Mouse (Mus musculus) bone marrow, adult 2 months (tissue): ENCODE data around the gene Helq. TPM values are rescaled to one million over a fixed set of nuclear protein-coding genes. Genes with fewer than 3 reads are reported as not detected.

Source experiments
- H3K27ac ChIP-seq: fragments of 200-500 bp; 2 replicates; pipeline ENCODE4 v1.5.1; 2012; ENCODE audit warnings: low read depth, mild to moderate bottlenecking, control low read depth, inconsistent platforms, low read length; ENCODE audit not compliant: control insufficient read depth, poor library complexity, insufficient read depth
- H3K4me1 ChIP-seq: fragments of 200-500 bp; 2 replicates; pipeline ENCODE4 v1.6.1; 2011; ENCODE audit warnings: low read length; ENCODE audit not compliant: control insufficient read depth, insufficient read depth
- H3K4me3 ChIP-seq: fragments of 200-500 bp; replicated peaks from 2 replicates; pipeline ENCODE3; 2011; ENCODE audit warnings: mild to moderate bottlenecking, low read depth, low read length, control low read depth; ENCODE audit not compliant: control insufficient read depth
- CTCF ChIP-seq: fragments of 200-500 bp; IDR thresholded peaks from 2 replicates; pipeline ENCODE4 v1.5.1; 2011; ENCODE audit warnings: low read length, control low read depth; ENCODE audit not compliant: control insufficient read depth, insufficient read depth
- POLR2A ChIP-seq: fragments of 200-500 bp; IDR thresholded peaks from 2 replicates; pipeline ENCODE4 v1.6.1; 2011; ENCODE audit warnings: low read depth, mild to moderate bottlenecking, control low read depth, low read length, borderline replicate concordance; ENCODE audit not compliant: control insufficient read depth
- WGBS: fragments of 180-500 bp; shearing (Covaris S2); methylation state at CpG from one replicate; pipeline ENCODE4 v1.1.7; 2018; 5-methylcytosine and 5-hydroxymethylcytosine counted together
- polyA plus RNA-seq: library from polyadenylated mRNA; stranded (reverse); fragments of >200 nt; gene quantifications from 2 replicates; pipeline ENCODE4 v1.2.4, GENCODE M21; 2011; ENCODE audit warnings: low replicate concordance; ENCODE audit not compliant: missing spikeins, insufficient read depth, insufficient read length

Gene Helq
- polyA plus RNA-seq, 1 experiment = 50.7 TPM

- no peak for TF ChIP-seq CTCF
- WGBS = 36% methylated on average over 16 of the region's 16 CpGs
- H3K4me3 ChIP-seq = peak overlapping the region; percentile 79
- peak overlapping the region; percentile 80; the same call in 1 of the 2 replicates for H3K27ac ChIP-seq
- no peaks in the 10 kb centered on the region for H3K4me1 ChIP-seq
Observed at GRCm38 (mm10) chr5:100819568-100820480, 21.4 kb upstream of the Helq start.

GRCm38 (mm10) chr5:100818341-100818740 lies 19.9 kb upstream of the Helq start:
- H3K4me3 ChIP-seq = no peak overlapping the region
- 85% methylated on average over 4 of the region's 4 CpGs for WGBS

GRCm38 (mm10) chr5:100794084-100794483 lies 4.3 kb downstream of the Helq start:
- Histone ChIP-seq H3K4me3 (no peak overlapping the region), H3K27ac (no peak overlapping the region), H3K4me1 (no peaks in the 10 kb centered on the region)
- TF ChIP-seq CTCF = no peak
- TF ChIP-seq POLR2A = no peak
- 81% methylated on average over 5 of the region's 5 CpGs for WGBS

More at GRCm38 (mm10) chr5:100818341-100818740, 19.9 kb upstream of the Helq start:
- H3K27ac ChIP-seq = no peak overlapping the region
- H3K4me1 ChIP-seq = no peaks in the 10 kb centered on the region
- no peak for TF ChIP-seq CTCF
- no peak for TF ChIP-seq POLR2A

- Histone ChIP-seq H3K27ac (no peak overlapping the region), H3K4me1 (no peaks in the 10 kb centered on the region), H3K4me3 (no peak overlapping the region)
- WGBS = 91% methylated on average over 7 of the region's 7 CpGs
- TF ChIP-seq CTCF = no peak
- TF ChIP-seq POLR2A = no peak
Observed at GRCm38 (mm10) chr5:100792261-100792660, 6.1 kb downstream of the Helq start.

- 90% methylated on average over 9 of the region's 9 CpGs for WGBS
- H3K4me3 ChIP-seq = no peak overlapping the region
- H3K27ac ChIP-seq = no peak overlapping the region
- no peak for TF ChIP-seq CTCF
- H3K4me1 ChIP-seq = no peaks in the 10 kb centered on the region
Observed at GRCm38 (mm10) chr5:100787527-100787926, 10.9 kb downstream of the Helq start.

- Histone ChIP-seq H3K4me1 (no peaks in the 10 kb centered on the region), H3K4me3 (no peak overlapping the region), H3K27ac (no peak overlapping the region)
- TF ChIP-seq POLR2A (no peak), CTCF (no peak)
- whole genome bisulfite sequencing = 92% methylated on average over 13 of the region's 13 CpGs
Observed at GRCm38 (mm10) chr5:100779002-100779401, 19.4 kb downstream of the Helq start.

- WGBS = 68% methylated on average over 5 of the region's 5 CpGs
- no peaks in the 10 kb centered on the region for H3K4me1 ChIP-seq
- no peak overlapping the region for H3K27ac ChIP-seq
- TF ChIP-seq CTCF (no peak), POLR2A (no peak)
- H3K4me3 ChIP-seq = no peak overlapping the region
Observed at GRCm38 (mm10) chr5:100776900-100777299, 21.5 kb downstream of the Helq start.

- WGBS = 88% methylated on average over 13 of the region's 13 CpGs
- TF ChIP-seq POLR2A (no peak), CTCF (no peak)
- Histone ChIP-seq H3K4me3 (no peak overlapping the region), H3K4me1 (no peaks in the 10 kb centered on the region), H3K27ac (no peak overlapping the region)
Observed at GRCm38 (mm10) chr5:100775778-100776404, 22.5 kb downstream of the Helq start.
